Mouse (Mus musculus): ENCODE results near the gene Fkrp. TPM values are rescaled to one million over a fixed set of nuclear protein-coding genes. Genes with fewer than 3 reads are reported as not detected.

The Fkrp gene
- polyA plus RNA-seq, 1 experiment from 2014 or later, result 52.1 TPM

DNA sequence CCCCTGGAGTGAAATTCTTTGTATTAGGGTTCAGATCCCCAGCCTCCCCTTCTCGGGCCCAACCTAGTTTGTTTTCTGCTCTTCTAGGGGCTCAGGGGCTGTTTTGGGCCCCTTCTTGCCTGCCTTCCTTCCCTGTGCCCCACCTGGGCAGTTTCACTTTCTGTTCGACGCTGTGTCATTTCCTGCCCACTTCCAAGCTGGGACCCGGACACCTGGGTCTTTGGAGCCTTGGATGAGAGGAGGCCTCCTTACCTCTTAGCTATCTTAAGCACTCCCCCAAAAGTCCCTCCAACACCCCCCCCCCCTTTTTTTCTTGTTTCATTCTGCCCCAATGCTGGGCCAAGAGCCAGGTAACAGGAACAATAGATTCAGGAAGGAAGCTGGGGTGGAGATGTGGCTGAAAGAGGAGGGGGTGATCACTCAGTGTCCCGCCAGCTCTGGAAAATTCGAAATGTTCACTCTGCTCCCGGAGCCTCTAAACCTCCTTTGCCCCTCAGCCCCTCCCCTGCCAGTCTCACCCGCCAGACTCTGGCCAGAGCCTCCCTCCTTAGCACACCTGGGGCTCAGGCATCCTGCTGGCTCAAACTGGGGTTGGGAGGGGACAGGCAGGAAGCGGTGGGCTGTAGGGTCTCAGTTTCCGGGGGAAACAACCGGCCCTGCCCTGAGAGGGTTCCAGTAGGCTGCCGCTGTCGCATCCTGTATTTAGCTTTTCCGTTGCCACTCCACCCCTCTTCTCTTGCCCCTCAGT lies 28.7 kb upstream of the Fkrp start:
- Histone ChIP-seq H3K36me3 (ENCODE audit: control insufficient read depth, insufficient read depth, low read length) (peaks cover 10% of the 10 kb centered on the region), H3K27me3 (ENCODE audit: control insufficient read depth, insufficient read depth, low read depth, low read length) (no peaks in the 10 kb centered on the region), H3K27ac (ENCODE audit: low read length) (no peak overlapping the region), H3K4me1 (ENCODE audit: control insufficient read depth, insufficient read depth, low read length) (peaks cover 22% of the 10 kb centered on the region), H3K4me3 (ENCODE audit: low read depth, low read length) (no peak overlapping the region), H3K9me3 (replicated peaks; ENCODE audit: control insufficient read depth, low read length, poor library complexity, severe bottlenecking) (no peaks in the 10 kb centered on the region), H3K4me2 (ENCODE audit: low read length) (peak overlapping the region; percentile 28; the same call in 1 of the 2 replicates), H3K9ac (ENCODE audit: low read depth, low read length) (peak overlapping the region; percentile 25; the same call in 1 of the 2 replicates)
- ATAC-seq, result no peak
- 43% methylated on average over 14 of the region's 14 CpGs for WGBS

DNA sequence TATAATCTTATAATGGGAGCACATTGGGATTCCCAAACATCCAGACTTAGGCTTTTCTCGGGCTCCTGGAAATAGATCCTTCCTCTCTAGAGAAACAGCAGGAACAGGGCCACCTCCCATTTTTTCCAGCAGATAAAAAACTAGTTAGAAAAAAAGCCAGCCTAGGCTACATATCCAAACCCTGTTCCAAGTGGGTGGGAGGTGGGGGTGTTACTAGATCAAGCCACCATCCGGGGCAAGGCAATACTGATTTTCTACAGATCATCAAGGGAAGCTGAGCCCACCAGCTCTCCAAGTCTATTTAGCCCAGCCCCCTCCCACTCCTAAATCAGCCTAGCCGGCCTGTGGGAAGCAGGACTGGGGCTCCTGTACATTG lies 28.2 kb upstream of the Fkrp start:
- H3K4me2 ChIP-seq (ENCODE audit: low read length), result peak overlapping the region; percentile 98
- peaks cover 22% of the 10 kb centered on the region for H3K4me1 ChIP-seq (ENCODE audit: control insufficient read depth, insufficient read depth, low read length)
- H3K27me3 ChIP-seq (ENCODE audit: control insufficient read depth, insufficient read depth, low read depth, low read length), result no peaks in the 10 kb centered on the region
- ATAC-seq, result no peak
- 57% methylated on average over 3 of the region's 3 CpGs for WGBS
- H3K9me3 ChIP-seq (replicated peaks; ENCODE audit: control insufficient read depth, low read length, poor library complexity, severe bottlenecking), result no peaks in the 10 kb centered on the region
- peaks cover 12% of the 10 kb centered on the region for H3K36me3 ChIP-seq (ENCODE audit: control insufficient read depth, insufficient read depth, low read length)
- no peak overlapping the region for H3K27ac ChIP-seq (ENCODE audit: low read length)
- no peak overlapping the region for H3K4me3 ChIP-seq (ENCODE audit: low read depth, low read length)
- 0 out of 2 replicates have a peak overlapping the region, but pooled peaks have one; percentile 7 for H3K9ac ChIP-seq (ENCODE audit: low read depth, low read length)

DNA sequence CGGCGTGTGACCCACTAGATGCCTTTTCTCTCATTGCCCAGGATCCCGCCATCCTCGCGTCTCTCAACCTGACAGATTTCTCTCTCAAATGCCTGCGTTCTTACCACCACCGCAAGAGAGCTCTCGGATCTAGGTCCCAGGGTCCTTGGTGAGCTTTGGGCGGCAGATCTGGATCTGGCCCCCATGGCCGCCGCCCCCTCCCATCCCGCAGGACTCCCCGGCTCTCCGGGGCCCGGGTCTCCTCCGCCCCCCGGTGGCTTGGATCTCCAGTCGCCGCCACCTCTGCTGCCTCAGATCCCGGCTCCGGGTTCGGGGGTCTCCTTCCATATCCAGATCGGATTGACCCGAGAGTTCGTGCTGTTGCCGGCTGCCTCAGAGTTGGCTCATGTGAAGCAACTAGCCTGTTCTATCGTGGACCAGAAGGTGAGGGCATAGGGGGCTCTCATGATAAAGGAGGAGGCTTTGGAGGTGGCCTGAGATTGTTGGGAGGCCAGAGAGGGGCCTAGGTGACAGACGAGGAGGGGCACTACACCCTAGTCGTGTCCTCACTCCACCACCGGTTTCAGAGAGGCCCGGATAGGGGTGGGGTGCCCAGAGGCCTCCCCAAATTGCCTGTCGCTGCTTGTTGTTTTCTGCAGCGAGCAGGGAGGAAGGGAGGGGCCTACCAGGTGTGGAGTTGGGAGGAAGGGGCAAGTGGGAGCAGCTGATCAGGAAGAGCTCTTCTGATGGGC lies 27.1 kb upstream of the Fkrp start:
- H3K27ac ChIP-seq (ENCODE audit: low read length), result peak overlapping the region; percentile 17
- peak; percentile 15 for ATAC-seq
- H3K9me3 ChIP-seq (replicated peaks; ENCODE audit: control insufficient read depth, low read length, poor library complexity, severe bottlenecking), result no peaks in the 10 kb centered on the region
- H3K4me3 ChIP-seq (ENCODE audit: low read depth, low read length), result peak overlapping the region; percentile 67
- WGBS, result 1% methylated on average over 32 of the region's 33 CpGs
- H3K36me3 ChIP-seq (ENCODE audit: control insufficient read depth, insufficient read depth, low read length), result peaks cover 19% of the 10 kb centered on the region
- H3K4me2 ChIP-seq (ENCODE audit: low read length), result peak overlapping the region; percentile 98
- peak overlapping the region; percentile 67 for H3K9ac ChIP-seq (ENCODE audit: low read depth, low read length)
- no peaks in the 10 kb centered on the region for H3K27me3 ChIP-seq (ENCODE audit: control insufficient read depth, insufficient read depth, low read depth, low read length)
- H3K4me1 ChIP-seq (ENCODE audit: control insufficient read depth, insufficient read depth, low read length), result peaks cover 22% of the 10 kb centered on the region

DNA sequence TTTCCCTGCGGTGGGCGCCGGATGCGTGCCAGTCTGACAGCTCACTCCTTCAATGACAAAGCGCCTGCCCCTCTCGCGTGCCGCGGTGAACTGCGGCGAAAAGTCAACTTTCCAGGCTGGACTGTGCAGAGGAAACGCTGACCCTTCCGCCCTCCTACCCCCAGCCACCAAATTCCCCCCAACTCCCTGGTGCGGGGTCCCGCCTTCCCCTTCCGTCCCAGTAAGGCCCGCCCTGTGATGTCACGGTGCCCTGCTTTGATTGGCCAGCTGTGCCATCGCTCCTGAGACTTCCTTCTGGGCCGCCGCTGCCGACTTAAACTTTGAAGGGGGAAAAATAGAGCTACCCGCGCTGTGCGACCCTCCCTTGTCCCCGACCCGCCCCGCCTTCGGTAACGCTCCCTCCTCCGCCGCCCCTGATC lies 26.1 kb upstream of the Fkrp start, which contains the start of gene Prkd2:
Gene Prkd2 (plus strand): TSS at position 258 of the 419 bp plus-strand sequence.
- H3K36me3 ChIP-seq (ENCODE audit: control insufficient read depth, insufficient read depth, low read length), result peaks cover 28% of the 10 kb centered on the region
- peak within 1 kb of the TSS; percentile 67 for H3K9ac ChIP-seq (ENCODE audit: low read depth, low read length)
- no peaks in the 10 kb centered on the region for H3K27me3 ChIP-seq (ENCODE audit: control insufficient read depth, insufficient read depth, low read depth, low read length)
- peak; percentile 88 for ATAC-seq
- peak within 1 kb of the TSS; percentile 67 for H3K4me3 ChIP-seq (ENCODE audit: low read depth, low read length)
- no peaks in the 10 kb centered on the region for H3K9me3 ChIP-seq (replicated peaks; ENCODE audit: control insufficient read depth, low read length, poor library complexity, severe bottlenecking)
- H3K4me1 ChIP-seq (ENCODE audit: control insufficient read depth, insufficient read depth, low read length), result peaks cover 22% of the 10 kb centered on the region
- peak within 1 kb of the TSS; percentile 98 for H3K4me2 ChIP-seq (ENCODE audit: low read length)
- under 1% methylated on average over 32 of the region's 32 CpGs for WGBS
- peak within 1 kb of the TSS; percentile 29 for H3K27ac ChIP-seq (ENCODE audit: low read length)

DNA sequence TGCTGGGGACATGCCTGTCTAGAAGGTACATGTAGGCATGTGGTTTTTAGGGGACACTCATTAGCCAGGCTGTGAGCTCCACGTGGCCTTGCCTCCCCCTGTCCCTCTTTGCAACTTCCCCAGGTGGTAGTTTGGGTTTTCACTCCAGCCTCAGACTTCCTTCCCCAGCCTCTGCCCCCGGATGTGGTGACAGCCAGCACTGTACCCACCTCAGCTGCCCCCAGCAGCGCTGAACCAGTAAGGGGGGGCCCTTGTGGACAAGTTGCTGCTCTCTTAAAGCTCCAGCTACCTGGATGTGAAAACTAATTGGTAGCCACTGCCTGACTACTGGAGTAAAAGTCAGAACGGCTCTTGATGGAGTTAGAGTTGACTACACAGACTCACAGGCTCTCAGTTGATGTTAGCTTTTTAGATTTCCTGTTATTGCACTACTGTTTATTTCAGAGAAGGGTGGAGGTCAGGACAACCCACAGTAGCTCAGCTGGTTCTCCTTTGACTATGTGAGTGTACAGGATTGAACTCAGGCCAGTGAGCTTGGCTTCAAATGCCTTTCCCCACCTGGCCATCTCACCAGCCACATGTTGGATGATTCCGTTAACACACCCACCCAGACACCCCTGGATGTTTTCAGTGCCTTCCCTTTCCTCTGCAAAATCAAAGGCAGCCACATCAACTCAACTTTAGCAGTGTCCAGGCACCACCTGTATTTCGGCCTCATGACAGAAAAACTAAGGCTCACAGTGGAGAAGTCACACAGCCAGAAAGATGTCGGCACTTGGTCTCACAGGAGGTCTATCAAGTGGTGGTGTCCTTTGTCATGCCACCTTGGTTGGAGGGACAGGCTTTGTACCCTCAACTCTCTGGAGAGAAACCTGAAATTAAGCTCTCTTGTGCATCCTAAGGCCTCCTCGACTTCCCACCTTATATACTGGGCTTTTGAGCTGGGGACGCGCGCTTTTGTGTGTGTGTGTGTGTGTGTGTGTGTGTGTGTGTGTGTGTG lies 25.3 kb upstream of the Fkrp start:
- Histone ChIP-seq H3K9ac (ENCODE audit: low read depth, low read length) (peak overlapping the region; percentile 67), H3K9me3 (replicated peaks; ENCODE audit: control insufficient read depth, low read length, poor library complexity, severe bottlenecking) (no peaks in the 10 kb centered on the region), H3K36me3 (ENCODE audit: control insufficient read depth, insufficient read depth, low read length) (peaks cover 35% of the 10 kb centered on the region), H3K27ac (ENCODE audit: low read length) (peak overlapping the region; percentile 29; the same call in 1 of the 2 replicates), H3K4me1 (ENCODE audit: control insufficient read depth, insufficient read depth, low read length) (peaks cover 22% of the 10 kb centered on the region), H3K27me3 (ENCODE audit: control insufficient read depth, insufficient read depth, low read depth, low read length) (no peaks in the 10 kb centered on the region), H3K4me2 (ENCODE audit: low read length) (peak overlapping the region; percentile 98), H3K4me3 (ENCODE audit: low read depth, low read length) (peak overlapping the region; percentile 67; the same call in 1 of the 2 replicates)
- ATAC-seq, result peak; percentile 9; the same call in 1 of the 2 replicates
- 48% methylated on average over 11 of the region's 11 CpGs for WGBS

DNA sequence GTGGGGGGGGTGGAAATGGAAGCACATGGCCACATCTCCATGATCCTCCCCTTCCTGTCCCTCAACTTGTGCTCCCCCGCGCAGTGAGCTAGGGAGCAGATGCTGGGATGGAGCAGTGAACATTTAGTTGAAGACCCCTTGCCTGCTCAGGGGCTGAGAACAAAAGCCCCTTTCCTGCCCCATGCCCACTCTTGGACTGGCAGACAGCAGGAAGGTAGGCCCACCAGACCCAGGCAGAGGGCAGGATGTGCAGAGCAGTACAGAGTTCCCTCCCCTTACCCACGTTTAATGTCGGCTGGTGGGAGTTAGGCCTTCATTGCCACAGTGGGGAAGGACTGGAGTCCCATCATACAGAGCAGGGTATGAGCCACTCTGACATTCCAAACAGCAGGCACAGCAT lies 24.5 kb upstream of the Fkrp start:
- WGBS, result 86% methylated on average over 4 of the region's 4 CpGs
- no peak overlapping the region for H3K4me2 ChIP-seq (ENCODE audit: low read length)
- H3K27ac ChIP-seq (ENCODE audit: low read length), result no peak overlapping the region
- H3K4me1 ChIP-seq (ENCODE audit: control insufficient read depth, insufficient read depth, low read length), result peaks cover 22% of the 10 kb centered on the region
- H3K9me3 ChIP-seq (replicated peaks; ENCODE audit: control insufficient read depth, low read length, poor library complexity, severe bottlenecking), result no peaks in the 10 kb centered on the region
- 0 out of 2 replicates have a peak, but pooled peaks have one; percentile 0 for ATAC-seq
- H3K4me3 ChIP-seq (ENCODE audit: low read depth, low read length), result no peak overlapping the region
- no peaks in the 10 kb centered on the region for H3K27me3 ChIP-seq (ENCODE audit: control insufficient read depth, insufficient read depth, low read depth, low read length)
- no peak overlapping the region for H3K9ac ChIP-seq (ENCODE audit: low read depth, low read length)
- peaks cover 36% of the 10 kb centered on the region for H3K36me3 ChIP-seq (ENCODE audit: control insufficient read depth, insufficient read depth, low read length)

DNA sequence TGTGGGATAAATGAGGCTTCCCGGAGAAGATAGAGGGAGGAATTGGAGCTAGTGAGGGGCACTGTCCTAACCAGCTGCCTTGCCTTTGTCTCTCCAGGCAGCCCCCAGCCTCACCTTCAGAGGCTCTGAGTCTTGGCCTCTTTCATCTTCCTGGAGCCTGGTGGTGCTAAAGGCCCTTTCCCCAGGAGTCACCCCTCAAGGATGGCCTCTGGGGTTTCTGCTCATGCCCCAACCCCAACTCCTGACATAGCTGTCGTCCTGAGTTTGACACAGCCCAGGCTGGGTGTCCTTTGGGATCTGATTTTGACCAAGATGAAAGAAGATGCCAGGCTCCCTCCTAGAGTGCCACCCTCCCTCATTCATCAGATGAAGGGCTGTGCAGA lies 23.6 kb upstream of the Fkrp start:
- Histone ChIP-seq H3K9me3 (replicated peaks; ENCODE audit: control insufficient read depth, low read length, poor library complexity, severe bottlenecking) (no peaks in the 10 kb centered on the region), H3K36me3 (ENCODE audit: control insufficient read depth, insufficient read depth, low read length) (peaks cover 40% of the 10 kb centered on the region), H3K9ac (ENCODE audit: low read depth, low read length) (no peak overlapping the region), H3K27me3 (ENCODE audit: control insufficient read depth, insufficient read depth, low read depth, low read length) (no peaks in the 10 kb centered on the region), H3K4me2 (ENCODE audit: low read length) (no peak overlapping the region), H3K4me3 (ENCODE audit: low read depth, low read length) (no peak overlapping the region), H3K27ac (ENCODE audit: low read length) (no peak overlapping the region), H3K4me1 (ENCODE audit: control insufficient read depth, insufficient read depth, low read length) (peaks cover 19% of the 10 kb centered on the region)
- ATAC-seq, result no peak
- WGBS, result 97% methylated on average over 2 of the region's 2 CpGs

DNA sequence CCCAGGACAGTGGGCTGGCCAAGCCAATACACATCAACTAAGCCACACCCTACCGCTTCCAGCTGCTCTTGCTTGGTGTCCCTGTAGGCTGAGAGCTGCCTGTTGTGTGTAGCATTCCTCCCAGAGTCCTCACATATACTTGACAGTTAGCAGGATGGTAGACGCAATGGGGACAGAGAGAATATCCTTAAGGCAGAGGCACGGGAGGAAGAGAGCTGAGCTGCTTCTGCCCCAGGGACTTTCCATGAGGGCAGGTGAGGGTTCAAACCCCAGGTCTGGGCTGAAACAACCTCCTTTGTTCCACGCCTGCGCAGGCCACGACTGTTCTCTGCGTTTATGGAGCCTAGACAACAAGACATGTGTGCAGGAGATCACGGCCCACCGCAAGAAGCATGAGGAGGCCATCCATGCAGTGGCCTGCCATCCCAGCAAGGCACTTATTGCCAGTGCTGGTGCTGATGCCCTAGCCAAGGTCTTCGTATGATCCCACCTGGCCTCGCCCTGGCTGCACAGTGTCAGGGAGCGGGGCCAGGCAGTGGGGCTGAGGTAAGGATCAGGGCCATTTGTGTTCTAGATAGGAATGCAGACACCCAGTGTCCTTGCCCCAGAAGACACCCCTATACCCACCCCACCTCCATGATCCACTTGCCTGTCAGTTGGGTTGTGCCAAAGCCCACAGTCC lies 23.0 kb upstream of the Fkrp start:
- Histone ChIP-seq H3K9me3 (replicated peaks; ENCODE audit: control insufficient read depth, low read length, poor library complexity, severe bottlenecking) (no peaks in the 10 kb centered on the region), H3K4me2 (ENCODE audit: low read length) (no peak overlapping the region), H3K4me3 (ENCODE audit: low read depth, low read length) (no peak overlapping the region), H3K36me3 (ENCODE audit: control insufficient read depth, insufficient read depth, low read length) (peaks cover 45% of the 10 kb centered on the region), H3K27ac (ENCODE audit: low read length) (no peak overlapping the region), H3K27me3 (ENCODE audit: control insufficient read depth, insufficient read depth, low read depth, low read length) (no peaks in the 10 kb centered on the region), H3K9ac (ENCODE audit: low read depth, low read length) (no peak overlapping the region), H3K4me1 (ENCODE audit: control insufficient read depth, insufficient read depth, low read length) (peaks cover 17% of the 10 kb centered on the region)
- no peak for ATAC-seq
- 93% methylated on average over 12 of the region's 12 CpGs for WGBS
